Mouse (Mus musculus): ENCODE measurements around the gene Stard7.
A peak's percentile ranks its signal among the peaks of the same experiment; 100 is the strongest.
"Not testable (repeated sequence)": the region's sequence is repeated elsewhere in the genome, so short reads cannot be mapped to it uniquely, and the experiment has no call there.

Gene Stard7

DNA sequence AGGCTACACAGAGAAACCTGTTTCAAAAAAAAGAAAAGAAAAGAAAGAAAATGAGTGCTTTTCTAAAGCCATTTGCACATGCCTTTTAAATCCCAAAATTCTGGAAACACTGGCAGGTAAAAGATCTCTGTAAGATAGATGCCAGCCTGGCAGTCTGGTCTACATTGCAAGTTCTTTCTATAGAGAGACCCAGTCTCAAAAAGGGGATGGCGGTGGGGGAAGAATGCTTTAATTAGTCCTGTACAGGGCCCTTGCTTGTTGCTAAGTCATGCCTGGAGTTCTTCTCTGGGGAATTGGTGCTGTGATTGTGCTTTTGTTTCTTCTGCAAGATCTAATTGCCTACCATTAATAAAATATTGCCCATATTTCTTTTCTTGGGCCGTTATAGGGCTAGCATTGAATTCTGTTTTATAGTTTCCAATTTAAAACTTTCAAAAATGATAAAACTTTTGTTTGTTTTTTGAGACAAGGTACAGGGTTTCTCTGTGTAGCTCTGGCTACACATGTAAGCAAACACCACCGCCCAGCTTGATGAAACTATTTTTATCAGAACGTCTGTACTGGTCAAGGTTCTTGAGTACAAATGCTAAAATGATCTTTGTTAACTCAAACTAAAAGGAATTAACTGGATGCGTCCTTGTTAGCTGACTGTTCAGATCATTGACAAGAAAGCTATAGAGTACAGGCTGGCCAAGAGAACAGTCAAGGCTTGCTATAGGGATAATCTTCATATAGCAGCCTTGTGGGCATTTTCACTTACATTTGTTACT is 5.7 kb downstream of the Stard7 start:
- DNase-seq, result no peak

DNA sequence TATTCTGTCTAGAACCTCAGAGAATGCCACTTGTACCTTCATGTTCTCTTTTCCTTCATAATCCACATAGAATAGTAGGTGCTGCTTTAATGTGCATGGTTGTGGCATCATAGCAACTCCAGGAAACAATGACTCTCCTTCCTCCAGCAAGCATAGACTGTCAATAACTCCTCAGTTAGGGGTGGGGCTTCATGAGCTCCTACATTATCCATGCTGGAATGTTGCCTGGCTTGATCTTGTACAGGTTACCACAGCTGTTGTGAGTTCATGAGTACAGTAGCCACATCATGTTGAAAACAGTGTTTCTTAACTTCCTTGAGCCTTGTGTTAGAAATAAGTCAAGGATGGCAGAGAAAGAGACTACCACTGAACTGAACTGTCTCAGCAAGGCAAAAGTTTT is 8.1 kb downstream of the Stard7 start:
- DNase-seq, result no peak

DNA sequence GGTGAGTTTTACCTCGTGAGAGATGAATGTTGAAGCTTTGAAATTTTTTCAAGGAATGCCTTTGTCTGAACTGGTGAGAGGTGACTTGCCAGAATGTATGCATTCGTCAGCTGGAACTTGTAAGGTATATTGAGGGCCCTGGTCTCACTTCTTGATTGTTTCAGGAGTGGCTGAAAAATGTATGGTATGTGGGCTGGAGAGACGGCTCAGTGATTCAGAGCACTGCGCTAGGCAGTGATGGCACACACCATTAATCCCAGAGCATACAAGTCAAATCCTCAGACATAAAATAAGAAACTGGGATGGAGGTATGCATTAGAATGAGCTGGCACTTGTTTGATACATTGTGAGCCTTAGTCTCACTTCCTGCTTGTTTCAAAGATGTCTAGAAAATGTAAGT is 22.2 kb downstream of the Stard7 start:
- DNase-seq, result no peak

DNA sequence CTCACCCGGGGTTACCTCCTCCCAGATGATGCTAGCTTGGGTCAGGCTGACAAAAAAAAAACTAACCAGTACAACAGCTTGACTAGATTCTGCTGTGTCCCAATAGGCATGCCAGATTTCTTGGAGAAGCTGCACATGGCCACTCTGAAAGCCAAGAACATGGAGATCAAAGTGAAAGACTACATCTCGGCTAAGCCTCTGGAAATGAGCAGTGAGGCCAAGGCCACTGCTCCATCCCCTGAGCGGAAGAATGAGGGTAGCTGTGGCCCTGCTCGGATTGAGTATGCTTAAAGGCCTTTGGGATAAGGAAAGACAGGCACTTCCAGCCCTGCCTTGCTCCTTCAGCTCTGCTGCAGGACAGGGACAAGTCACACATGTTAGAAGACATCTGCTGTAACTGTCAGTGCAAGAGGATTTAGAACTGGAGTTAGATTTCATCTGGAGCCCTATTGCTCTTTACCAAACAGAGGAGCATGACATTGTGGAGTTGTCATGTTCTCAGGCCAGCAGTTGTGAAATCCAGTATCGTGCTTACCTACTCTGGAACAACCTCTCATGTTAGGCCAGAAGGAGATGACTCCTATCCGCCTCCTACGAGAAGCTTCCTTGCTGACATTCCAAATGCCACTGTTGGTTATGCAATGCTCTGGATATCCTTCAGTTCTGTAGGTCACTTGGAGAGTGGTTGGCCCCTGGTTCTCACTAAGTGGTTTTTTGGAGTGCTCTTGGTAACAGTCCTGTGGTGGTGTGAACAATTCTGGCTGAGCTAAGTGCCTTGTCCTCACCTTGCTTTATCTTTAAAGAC is 27.2 kb downstream of the Stard7 start:
- DNase-seq, result no peak

DNA sequence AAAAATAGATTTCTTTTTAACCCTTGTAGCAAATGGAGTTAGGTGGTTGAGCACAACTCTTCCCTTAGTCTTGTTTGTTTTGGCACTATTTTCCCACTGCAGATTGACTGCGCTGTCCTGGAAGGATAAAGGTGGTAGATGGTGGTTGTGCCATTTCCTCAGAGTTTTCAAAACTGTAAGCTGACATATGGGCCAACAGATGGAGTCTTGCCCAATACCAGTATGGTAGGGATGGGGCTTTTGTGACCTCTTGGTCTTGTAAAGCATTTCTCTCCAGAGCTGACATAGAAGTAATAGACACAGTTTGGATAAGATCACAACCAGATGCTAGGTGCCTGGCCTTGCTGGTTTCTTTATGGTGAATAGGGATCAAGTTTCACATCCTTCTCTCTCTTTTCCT is 28.0 kb downstream of the Stard7 start:
- no peak for DNase-seq

GRCm38 (mm10) chr2:127300701-127301100 is 30.7 kb downstream of the Stard7 start:
- no peak for DNase-seq

- no peak for DNase-seq
Measured at GRCm38 (mm10) chr2:127301883-127302282, 31.9 kb downstream of the Stard7 start.

- not testable (repeated sequence) for DNase-seq
Measured at GRCm38 (mm10) chr2:127304192-127304591, 34.2 kb downstream of the Stard7 start.

GRCm38 (mm10) chr2:127304609-127305210 is 34.7 kb downstream of the Stard7 start:
- DNase-seq, result no peak

GRCm38 (mm10) chr2:127306123-127306522 is 36.1 kb downstream of the Stard7 start:
- peak; percentile 54 to 58 for DNase-seq

GRCm38 (mm10) chr2:127307179-127307578 is 37.2 kb downstream of the Stard7 start:
- no peak for DNase-seq

DNA sequence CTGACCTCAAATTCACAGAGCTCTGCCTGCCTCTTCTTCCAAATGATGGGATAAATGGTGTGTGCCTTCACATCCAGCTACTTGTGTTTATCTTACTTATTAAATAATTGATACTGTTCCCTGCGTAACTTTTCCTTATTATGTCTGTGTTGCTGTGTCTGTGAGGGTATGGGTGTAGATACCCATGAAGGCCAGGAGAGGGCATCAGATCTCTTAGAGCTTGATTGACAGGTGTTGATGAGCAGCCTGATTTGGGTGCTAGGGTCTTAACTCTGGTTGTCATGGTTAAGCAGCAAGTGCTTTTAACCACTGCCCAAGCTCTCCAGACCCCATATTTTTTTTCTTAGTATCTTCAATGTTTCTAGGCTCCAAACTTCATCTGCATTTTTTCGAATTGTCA is 38.6 kb downstream of the Stard7 start:
- DNase-seq, result peak; percentile 56 to 65

DNA sequence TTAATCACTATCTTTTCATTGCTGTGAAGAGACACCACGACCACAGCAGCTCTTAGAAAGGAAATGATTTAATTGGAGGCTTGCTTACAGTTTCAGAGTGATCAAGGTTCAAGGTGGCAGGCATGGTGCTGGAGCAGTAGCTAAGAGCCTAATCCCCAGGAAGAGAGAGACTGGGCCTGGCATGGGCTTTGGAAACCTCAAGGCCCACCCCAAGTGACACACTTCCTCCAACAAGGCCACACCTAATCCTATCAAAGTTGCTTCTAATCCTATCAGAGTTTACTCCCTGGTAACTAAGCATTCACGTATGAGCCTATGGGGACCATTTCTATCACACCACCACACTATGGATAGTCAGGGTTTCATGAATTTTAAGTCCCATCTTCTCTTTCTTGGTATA is 40.2 kb downstream of the Stard7 start:
- no peak for DNase-seq

DNA sequence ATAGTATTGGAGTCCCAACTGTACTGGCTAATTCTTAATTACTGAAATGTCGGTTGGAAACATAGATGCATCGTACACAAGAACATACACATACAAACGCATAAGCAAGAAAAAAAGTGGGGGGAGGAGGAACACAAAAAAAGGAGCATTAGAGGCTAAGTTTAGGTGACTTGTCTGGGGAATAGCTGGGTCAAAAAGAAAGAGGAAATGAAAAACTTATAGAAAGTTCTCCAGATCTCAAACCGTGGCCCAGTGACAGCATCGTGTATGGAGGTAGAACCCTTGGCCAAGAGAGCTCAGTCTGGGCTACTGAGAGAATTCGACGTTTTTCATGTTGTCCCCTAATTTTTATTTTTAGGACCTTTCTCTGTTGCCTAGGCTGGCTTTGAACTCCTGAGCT is 40.7 kb downstream of the Stard7 start:
- DNase-seq, result peak; percentile 44 to 50

DNA sequence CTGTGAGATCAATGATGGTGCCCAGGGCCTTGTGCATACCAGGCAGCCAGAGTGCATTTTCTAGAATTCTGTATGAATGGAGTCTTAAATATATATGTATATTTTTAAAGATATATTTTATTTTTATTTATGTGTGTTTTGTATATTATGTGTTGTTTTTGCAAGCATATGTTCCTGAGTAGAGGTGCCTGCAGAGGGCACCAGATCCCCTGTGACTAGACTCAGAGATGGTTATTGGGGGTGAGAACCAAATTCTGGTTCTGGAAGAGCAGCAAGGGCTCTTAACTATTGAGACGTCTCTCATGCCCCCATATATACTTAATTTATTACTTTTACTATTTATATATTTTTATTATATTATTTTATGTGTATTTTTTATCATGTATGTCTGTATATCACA is 41.2 kb downstream of the Stard7 start:
- peak in 1 of 2 experiments; percentile 29 for DNase-seq

DNA sequence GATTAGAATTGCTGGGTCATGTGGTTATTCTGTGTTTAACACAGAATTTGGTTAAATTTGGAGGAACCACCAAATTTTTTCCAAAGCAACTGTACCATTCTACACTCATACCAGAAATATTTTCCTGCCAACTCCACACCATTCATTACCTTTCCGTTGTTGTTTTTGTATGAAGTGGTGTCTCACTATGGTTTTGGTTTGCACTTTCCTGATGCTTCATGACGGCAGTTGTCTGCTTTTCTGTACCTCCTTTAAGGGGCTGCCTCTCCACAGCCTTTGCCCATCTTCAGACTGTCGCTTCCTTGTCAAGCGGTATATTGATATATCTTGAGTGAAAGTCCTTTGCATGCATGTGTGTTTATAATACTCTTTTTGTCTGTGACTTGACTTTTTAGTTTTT is 42.8 kb downstream of the Stard7 start:
- no peak for DNase-seq

GRCm38 (mm10) chr2:127313878-127314277 is 43.9 kb downstream of the Stard7 start:
- DNase-seq, result no peak

DNA sequence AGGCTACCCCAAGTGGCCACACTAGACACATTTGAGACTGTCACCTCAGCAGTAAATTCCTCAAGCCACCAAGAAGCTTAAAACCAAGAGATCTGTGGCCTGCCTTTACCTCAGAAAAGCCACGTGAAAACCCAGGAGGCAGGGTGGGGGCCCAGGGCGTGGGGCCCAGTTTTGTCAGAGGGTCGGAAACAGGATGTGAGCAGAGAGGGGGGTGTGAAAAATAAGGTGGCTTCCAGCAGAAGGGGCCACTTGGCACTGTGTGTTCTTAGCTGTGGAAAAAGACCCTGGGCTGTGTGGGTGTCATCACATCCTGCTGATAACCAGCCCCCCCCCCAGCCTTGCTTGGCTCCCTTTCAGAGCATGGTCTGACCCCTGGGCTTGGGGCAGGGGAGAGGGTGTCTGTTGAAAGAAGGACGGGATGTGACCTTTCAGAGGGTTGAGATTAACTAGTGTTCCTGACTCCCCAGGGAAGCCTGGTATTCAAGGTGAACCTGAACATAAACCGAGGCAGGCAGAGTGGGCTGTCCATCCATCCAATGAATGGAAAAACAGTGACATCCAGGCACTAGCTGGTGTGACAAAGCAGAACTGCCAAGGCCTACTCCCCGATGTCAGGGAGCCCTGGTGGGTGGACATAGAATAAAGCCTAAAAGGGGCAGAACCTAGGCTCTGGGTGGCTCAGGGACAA is 44.6 kb downstream of the Stard7 start:
- DNase-seq, result peak; percentile 84 to 86

DNA sequence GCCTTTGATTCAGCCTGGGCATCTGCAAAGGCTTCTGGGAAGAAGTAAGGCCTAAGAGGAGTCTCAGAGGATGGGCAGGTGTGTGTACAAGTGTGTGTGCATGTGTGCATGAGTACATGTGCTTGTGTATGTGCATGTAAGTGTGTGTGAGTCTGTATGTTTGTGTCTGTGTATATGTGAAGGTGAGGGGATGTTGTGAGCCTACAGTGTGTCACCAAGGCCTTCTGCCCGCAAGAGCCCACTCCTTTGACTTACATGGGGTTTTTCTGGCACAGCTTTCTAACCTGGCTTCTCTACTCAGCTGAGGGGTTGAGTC is 45.1 kb downstream of the Stard7 start:
- DNase-seq, result no peak

GRCm38 (mm10) chr2:127316431-127316830 is 46.4 kb downstream of the Stard7 start:
- no peak for DNase-seq

DNA sequence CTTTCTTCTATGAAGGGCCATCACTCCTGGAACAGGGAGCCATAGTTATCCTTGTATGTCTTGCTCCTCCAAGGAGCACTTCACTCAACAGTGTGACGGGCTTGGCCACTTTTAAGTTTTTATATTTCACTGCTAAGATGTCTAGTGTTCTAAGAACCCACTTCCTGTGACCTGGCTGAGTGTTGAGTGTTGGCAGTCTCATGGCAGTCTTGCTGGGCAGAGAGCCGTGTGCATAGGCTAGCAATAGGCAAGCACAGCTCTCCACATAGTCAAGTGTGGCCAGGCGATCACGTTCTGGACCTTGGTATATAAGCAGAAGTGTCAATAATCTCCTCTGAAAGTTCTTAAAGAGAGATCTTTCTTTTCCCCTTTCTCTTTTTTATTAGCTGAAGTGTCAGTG is 48.1 kb downstream of the Stard7 start:
- no peak for DNase-seq

- no peak for DNase-seq
Measured at GRCm38 (mm10) chr2:127319071-127319470, 49.1 kb downstream of the Stard7 start.

- DNase-seq, result no peak
Measured at GRCm38 (mm10) chr2:127322671-127323285, 52.8 kb downstream of the Stard7 start.
